In the genomic region with DNA sequence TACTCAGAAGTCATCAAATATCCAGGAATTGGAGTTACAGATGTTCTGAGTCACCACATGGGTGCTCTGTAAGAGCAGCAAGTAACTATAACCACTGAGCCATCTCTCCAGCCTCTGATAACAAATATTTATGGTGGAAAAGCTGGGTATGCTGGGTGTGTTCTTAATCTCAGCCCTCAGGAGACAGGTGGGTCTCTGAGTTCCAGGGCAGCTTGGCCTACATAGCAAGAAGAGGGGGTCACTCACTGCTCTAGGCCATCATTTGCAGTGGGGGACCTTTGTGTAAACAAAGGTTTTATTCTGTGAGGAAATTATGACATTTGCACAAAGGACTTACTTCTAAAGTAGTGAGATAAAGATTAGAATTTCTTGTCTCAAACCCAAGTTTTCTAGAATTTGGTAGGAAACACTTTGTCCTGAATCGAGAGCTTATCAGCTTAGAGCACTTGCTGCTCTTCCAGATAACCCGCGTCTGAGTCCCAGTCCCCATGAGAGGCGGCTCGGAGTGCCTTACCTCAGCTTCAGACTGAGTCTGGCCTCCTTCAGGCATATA, we compare ENCODE assay signal across 23 mouse cellular contexts. TPM values are rescaled to one million over a fixed set of nuclear protein-coding genes. Genes with fewer than 3 reads are reported as not detected.
DNase-seq lines count a peak whose midpoint lies in the region; ATAC-seq and TF ChIP-seq lines count a peak whose summit lies in the region.
"Had no signal": no experiment of that assay in that cellular context is flagged by ENCODE, and none has a peak within 500 bp of the region (broad histone marks: within the 10 kb centered on the region; RNA-seq: fewer than 3 reads in every experiment).

No protein-coding gene starts in this region.

- H3K4me1 ChIP-seq in G1E (ENCODE audit: insufficient read depth, low read depth, low read length) = peaks cover 43% of the 10 kb centered on the region
- peaks cover 23 to 24% of the 10 kb centered on the region in 2 experiments for H3K4me1 ChIP-seq in liver, embryonic 14.5 days (replicated peaks; ENCODE audit: control insufficient read depth in 2 of 2, insufficient read depth in 2 of 2, low read length in 1 of 2)
- no peaks in the 10 kb centered on the region for H3K4me1 ChIP-seq in neural tube, embryonic 15.5 days
- H3K4me1 ChIP-seq: embryonic facial prominence, embryonic 12.5 days; hindbrain, embryonic 12.5 days; midbrain, embryonic 12.5 days had no signal

- TF ChIP-seq CTCF in G1E (IDR thresholded peaks at IDR 0.05; ENCODE audit: low read depth, low read length) = no peak
- no peak for TF ChIP-seq CTCF in liver, embryonic 14.5 days (IDR thresholded peaks at IDR 0.05; ENCODE audit: low read depth)

- peak; percentile 83 for TF ChIP-seq EP300 in liver, embryonic 14.5 days (IDR thresholded peaks at IDR 0.05; ENCODE audit: low read depth)

- DNase-seq in G1E (ENCODE audit: low spot score) (peak; percentile 52), MEL-GATA-1-ER (ENCODE audit: extremely low read depth, low read depth) (peak; percentile 82)
- peak; percentile 74 to 83 (median 79) for DNase-seq in liver, embryonic 14.5 days (ENCODE audit: low read depth in 3 of 3, low spot score in 3 of 3)
- no peak for DNase-seq in urinary bladder, postnatal 10 days (ENCODE audit: low spot score)
- no peak for DNase-seq in left cerebral cortex, adult 11 months (ENCODE audit: low spot score)
- DNase-seq: adrenal gland, postnatal 14 days; cerebellum, adult 9-10 months; forebrain, postnatal 0 days; gastrocnemius, postnatal 36 days; heart, postnatal 14 days; kidney, adult 2 months; kidney, postnatal 10 days; lung, adult 2 months; lung, postnatal 36 days had no signal

- H3K36me3 ChIP-seq in G1E (replicated peaks) = peaks cover 90% of the 10 kb centered on the region
- H3K36me3 ChIP-seq in liver, embryonic 14.5 days (replicated peaks; ENCODE audit: control insufficient read depth, insufficient read depth, low read depth) = peaks cover 86% of the 10 kb centered on the region
- H3K36me3 ChIP-seq in neural tube, embryonic 15.5 days = peaks cover 64% of the 10 kb centered on the region

- no peak overlapping the region for H3K4me3 ChIP-seq in G1E (ENCODE audit: low read depth, low read length)
- H3K4me3 ChIP-seq in liver, embryonic 14.5 days (ENCODE audit: insufficient read depth in 1 of 2, low read depth in 2 of 2, low read length in 2 of 2) = 0 out of 4 replicates have a peak overlapping the region, but pooled peaks of 1 of the 2 experiments have one; percentile 2
- H3K4me3 ChIP-seq in neural tube, embryonic 15.5 days (replicated peaks) = no peak overlapping the region
- H3K4me3 ChIP-seq: embryonic facial prominence, embryonic 12.5 days; hindbrain, embryonic 12.5 days; left cerebral cortex, adult 2 months; midbrain, embryonic 12.5 days had no signal

- H3K27me3 ChIP-seq in G1E (ENCODE audit: insufficient read depth, low read length) = no peaks in the 10 kb centered on the region
- no peaks in the 10 kb centered on the region for H3K27me3 ChIP-seq in liver, embryonic 14.5 days (ENCODE audit: control insufficient read depth, insufficient read depth, low read length)
- H3K27me3 ChIP-seq in neural tube, embryonic 15.5 days (replicated peaks) = no peaks in the 10 kb centered on the region
- H3K27me3 ChIP-seq: embryonic facial prominence, embryonic 12.5 days; hindbrain, embryonic 12.5 days; midbrain, embryonic 12.5 days had no signal

- 8% methylated on average over 5 of the region's 5 CpGs for WGBS in liver, embryonic 14.5 days (ENCODE audit: insufficient replicate concordance)
- 87% methylated on average over 5 of the region's 5 CpGs for WGBS in neural tube, embryonic 15.5 days

- H3K27ac ChIP-seq in liver, embryonic 14.5 days = peak overlapping the region; percentile 95
- H3K27ac ChIP-seq in neural tube, embryonic 15.5 days (replicated peaks) = no peak overlapping the region
- H3K27ac ChIP-seq: embryonic facial prominence, embryonic 12.5 days; hindbrain, embryonic 12.5 days; left cerebral cortex, adult 2 months; midbrain, embryonic 12.5 days had no signal

- peak; percentile 89 for ATAC-seq in G1E (ENCODE audit: extremely low read depth, insufficient number of reproducible peaks, low FRiP score, poor library complexity, severe bottlenecking)
- ATAC-seq in erythroblast, adult 5-6 weeks (replicated peaks; ENCODE audit: low FRiP score, poor library complexity, severe bottlenecking) = peak; percentile 94
- peak; percentile 97 for ATAC-seq in liver, embryonic 14.5 days (ENCODE audit: insufficient read depth)
- ATAC-seq in neural tube, embryonic 15.5 days (ENCODE audit: low FRiP score) = no peak
- ATAC-seq: activated CD4-positive, CD25-positive, alpha-beta regulatory T cell, adult 4 months; forebrain, postnatal 0 days had no signal

- no peaks in the 10 kb centered on the region for H3K9me3 ChIP-seq in G1E (replicated peaks)
- no peaks in the 10 kb centered on the region for H3K9me3 ChIP-seq in liver, embryonic 14.5 days (ENCODE audit: control insufficient read depth, low read length)
- no peaks in the 10 kb centered on the region for H3K9me3 ChIP-seq in neural tube, embryonic 15.5 days (replicated peaks)
- H3K9me3 ChIP-seq: embryonic facial prominence, embryonic 12.5 days; hindbrain, embryonic 12.5 days; midbrain, embryonic 12.5 days had no signal

- H3K4me2 ChIP-seq in liver, embryonic 14.5 days (ENCODE audit: low read depth) = peak overlapping the region; percentile 56
- no peak overlapping the region for H3K4me2 ChIP-seq in neural tube, embryonic 15.5 days
- H3K4me2 ChIP-seq: embryonic facial prominence, embryonic 12.5 days; hindbrain, embryonic 12.5 days; midbrain, embryonic 12.5 days had no signal

- no peak overlapping the region; the same call in 1 of the 2 replicates for H3K9ac ChIP-seq in liver, embryonic 14.5 days (replicated peaks)
- no peak overlapping the region for H3K9ac ChIP-seq in neural tube, embryonic 15.5 days (replicated peaks)
- H3K9ac ChIP-seq: embryonic facial prominence, embryonic 12.5 days; forebrain, postnatal 0 days; hindbrain, embryonic 12.5 days; midbrain, embryonic 12.5 days had no signal

RNA-seq across cellular contexts. Expression of a gene that starts 20.4 kb away (rescaled TPM):
- total RNA-seq in G1E (2014; fragmentation: Nextera tagmentation) (69.1 and 77.4 TPM in 2 replicates), G1E (2017) (95.9 and 104 TPM in 2 replicates)
- 53.7 and 54.9 TPM in 2 replicates for polyA plus RNA-seq in G1E (2012)
- total RNA-seq in erythroblast, adult 5-6 weeks (2015; ENCODE audit: low replicate concordance) = 17.8 and 21.7 TPM in 2 replicates
- total RNA-seq in erythroblast, adult 5-6 weeks (2017; ENCODE audit: low replicate concordance) = 27.9 and 33.2 TPM in 2 replicates
- polyA plus RNA-seq in liver, embryonic 14.5 days (2012; rRNA removed) = 15.0 and 22.8 TPM in 2 replicates
- 42.2 and 47.6 TPM in 2 replicates for polyA plus RNA-seq in liver, embryonic 14.5 days (2014; fragmentation: Nextera tagmentation; extraction: Ambion mirVana)
- 47.7 and 49.0 TPM in 2 replicates for polyA plus RNA-seq in neural tube, embryonic 15.5 days (2015; fragmentation: Nextera tagmentation; extraction: Ambion mirVana)

RNA-seq across cellular contexts. Expression of a gene that starts 23.8 kb away (rescaled TPM):
- total RNA-seq in G1E (2014; fragmentation: Nextera tagmentation) (37.2 and 55.1 TPM in 2 replicates), G1E (2017) (27.9 and 40.0 TPM in 2 replicates)
- polyA plus RNA-seq in G1E (2012) = 28.8 and 40.3 TPM in 2 replicates
- total RNA-seq in erythroblast, adult 5-6 weeks (2015; ENCODE audit: low replicate concordance) = 16.1 and 18.8 TPM in 2 replicates
- total RNA-seq in erythroblast, adult 5-6 weeks (2017; ENCODE audit: low replicate concordance) = 14.1 and 29.6 TPM in 2 replicates
- polyA plus RNA-seq in liver, embryonic 14.5 days (2012; rRNA removed) = 20.4 and 28.7 TPM in 2 replicates
- 33.9 and 35.7 TPM in 2 replicates for polyA plus RNA-seq in liver, embryonic 14.5 days (2014; fragmentation: Nextera tagmentation; extraction: Ambion mirVana)
- polyA plus RNA-seq in neural tube, embryonic 15.5 days (2015; fragmentation: Nextera tagmentation; extraction: Ambion mirVana) = 7.3 and 17.3 TPM in 2 replicates

RNA-seq across cellular contexts. Expression of a gene that starts 31.2 kb away (rescaled TPM):
- total RNA-seq in G1E (2014; fragmentation: Nextera tagmentation) = 1.3 TPM in 1 of 2 replicates, not detected in the other
- total RNA-seq in G1E (2017) = 6.7 and 9.8 TPM in 2 replicates
- 40.2 and 43.5 TPM in 2 replicates for polyA plus RNA-seq in G1E (2012)
- not detected in 2 replicates for total RNA-seq in erythroblast, adult 5-6 weeks (2015; ENCODE audit: low replicate concordance)
- 1.5 TPM in 1 of 2 replicates, not detected in the other for total RNA-seq in erythroblast, adult 5-6 weeks (2017; ENCODE audit: low replicate concordance)
- 35.4 and 59.7 TPM in 2 replicates for polyA plus RNA-seq in liver, embryonic 14.5 days (2012; rRNA removed)
- polyA plus RNA-seq in liver, embryonic 14.5 days (2014; fragmentation: Nextera tagmentation; extraction: Ambion mirVana) = 75.9 and 80.3 TPM in 2 replicates
- polyA plus RNA-seq in neural tube, embryonic 15.5 days (2015; fragmentation: Nextera tagmentation; extraction: Ambion mirVana) = 4.6 TPM in 2 replicates
- total RNA-seq: forebrain, postnatal 0 days; gastrocnemius, postnatal 36 days; left cerebral cortex, adult 2 months; monocyte, adult 5-6 weeks had no signal
- polyA plus RNA-seq: activated CD4-positive, CD25-positive, alpha-beta regulatory T cell, adult 4 months had no signal

RNA-seq across cellular contexts. Expression of a gene that starts 37.9 kb away (rescaled TPM):
- not detected in 2 replicates for total RNA-seq in G1E (2014; fragmentation: Nextera tagmentation)
- 0.06 and 0.16 TPM in 2 replicates for total RNA-seq in G1E (2017)
- polyA plus RNA-seq in G1E (2012) = 0.02 TPM in 1 of 2 replicates, not detected in the other
- total RNA-seq in erythroblast, adult 5-6 weeks (2015; ENCODE audit: low replicate concordance) = not detected in 2 replicates
- not detected in 2 replicates for total RNA-seq in erythroblast, adult 5-6 weeks (2017; ENCODE audit: low replicate concordance)
- polyA plus RNA-seq in liver, embryonic 14.5 days (2012; rRNA removed) = not detected in 2 replicates
- polyA plus RNA-seq in liver, embryonic 14.5 days (2014; fragmentation: Nextera tagmentation; extraction: Ambion mirVana) = 0.05 TPM in 1 of 2 replicates, not detected in the other
- 0.69 and 0.78 TPM in 2 replicates for polyA plus RNA-seq in neural tube, embryonic 15.5 days (2015; fragmentation: Nextera tagmentation; extraction: Ambion mirVana)
- total RNA-seq: forebrain, postnatal 0 days; gastrocnemius, postnatal 36 days; heart, postnatal 14 days; layer of hippocampus, adult 8-10 months; left cerebral cortex, adult 2 months; monocyte, adult 5-6 weeks had no signal

Comparison
In these comparisons a context has a peak if more than half of its experiments do, and no peak if none do; other contexts are left out.
1. DNase-seq: peak in G1E (single experiment), MEL-GATA-1-ER (single experiment) and liver, embryonic 14.5 days (3 of 3); none in urinary bladder, postnatal 10 days (single experiment) and left cerebral cortex, adult 11 months (single experiment).